Mouse (Mus musculus) CH12.LX (cell line): ENCODE measurements around the gene Ccdc130. TPM values are rescaled to one million over a fixed set of nuclear protein-coding genes. Genes with fewer than 3 reads are reported as not detected.

Experiments used
- DNase-seq: peaks from one replicate; pipeline ENCODE4 v3.0.0-alpha.2; 2013; ENCODE audit errors: extremely low read depth
- H3K27ac ChIP-seq: 2 replicates; pipeline ENCODE4 v1.5.1; 2012; ENCODE audit warnings: low read depth, mild to moderate bottlenecking, control low read depth, moderate library complexity; ENCODE audit not compliant: insufficient read depth
- H3K27me3 ChIP-seq: replicated peaks from 2 replicates; pipeline ENCODE3; 2012; ENCODE audit warnings: inconsistent platforms
- H3K36me3 ChIP-seq, 2 experiments: replicated peaks in 1 of 2; 2 replicates each; pipeline versions ENCODE3 to v1.6.1; 2012; ENCODE audit warnings: inconsistent platforms in 1 of 2, low read length in 1 of 2, mild to moderate bottlenecking in 1 of 2, mixed read lengths in 1 of 2, moderate library complexity in 1 of 2; ENCODE audit not compliant: control insufficient read depth in 1 of 2, insufficient read depth in 1 of 2
- H3K4me1 ChIP-seq, 2 experiments: 2 replicates each; pipeline ENCODE4 v1.6.1; 2012; ENCODE audit warnings: inconsistent platforms in 1 of 2, moderate library complexity in 1 of 2; ENCODE audit not compliant: insufficient read depth in 2 of 2, control insufficient read depth in 1 of 2
- H3K4me2 ChIP-seq: 2 replicates; pipeline ENCODE4 v1.6.1; 2012; ENCODE audit warnings: low read depth, mild to moderate bottlenecking, control low read depth; ENCODE audit not compliant: poor library complexity, insufficient read depth, severe bottlenecking
- H3K4me3 ChIP-seq, 3 experiments: fragments of 150-350 bp in 1 of 3; sonication (generic) in 1 of 3; replicated peaks in 1 of 3; 2 replicates each; pipeline versions ENCODE3 to v1.5.1; 2011 to 2012; ENCODE audit warnings: low read depth in 2 of 3, low read length in 2 of 3, mild to moderate bottlenecking in 2 of 3, moderate library complexity in 2 of 3, control low read depth in 1 of 3, improper control_type of control experiment in 1 of 3, inconsistent platforms in 1 of 3, mixed read lengths in 1 of 3; ENCODE audit not compliant: poor library complexity in 1 of 3
- H3K79me2 ChIP-seq: replicated peaks from 2 replicates; pipeline ENCODE4 v1.6.1; 2012; ENCODE audit warnings: mild to moderate bottlenecking, moderate library complexity; ENCODE audit not compliant: control insufficient read depth, poor library complexity, insufficient read depth, severe bottlenecking; ENCODE audit errors: extremely low read depth
- H3K9ac ChIP-seq: 2 replicates; pipeline ENCODE4 v1.6.1; 2012; ENCODE audit warnings: low read depth, mild to moderate bottlenecking, control low read depth, moderate library complexity; ENCODE audit not compliant: insufficient read depth
- H3K9me3 ChIP-seq: replicated peaks from 2 replicates; pipeline ENCODE3; 2012; ENCODE audit warnings: low read length, inconsistent platforms, mixed read lengths
- CHD1 ChIP-seq: IDR thresholded peaks from 2 replicates; pipeline ENCODE4 v1.6.1; 2012; ENCODE audit warnings: low read depth, low read length, improper control_type of control experiment, inconsistent platforms
- CHD2 ChIP-seq: IDR thresholded peaks from 2 replicates; pipeline ENCODE4 v1.6.1; 2011; ENCODE audit warnings: low read length, improper control_type of control experiment
- CTCF ChIP-seq, 2 experiments: IDR thresholded peaks in 1 of 2; conservative IDR thresholded peaks in 1 of 2; 2 replicates each; pipeline ENCODE4 v1.5.1; 2011 to 2012; ENCODE audit warnings: low read depth in 2 of 2, low read length in 2 of 2, improper control_type of control experiment in 1 of 2, inconsistent platforms in 1 of 2, mild to moderate bottlenecking in 1 of 2, moderate library complexity in 1 of 2
- E2F4 ChIP-seq: IDR thresholded peaks from 2 replicates; pipeline ENCODE4 v1.6.1; 2011; ENCODE audit warnings: low read depth, low read length, improper control_type of control experiment; ENCODE audit not compliant: insufficient replicate concordance
- ELF1 ChIP-seq: IDR thresholded peaks from 2 replicates; pipeline ENCODE4 v1.6.1; 2014; ENCODE audit warnings: low read depth, mild to moderate bottlenecking, inconsistent platforms, low read length, improper control_type of control experiment
- ETS1 ChIP-seq: conservative IDR thresholded peaks from 2 replicates; pipeline ENCODE4 v1.6.1; 2012; ENCODE audit warnings: low read depth, mild to moderate bottlenecking, inconsistent platforms, low read length, improper control_type of control experiment, moderate library complexity
- JUN ChIP-seq: IDR thresholded peaks from 2 replicates; pipeline ENCODE4 v1.6.1; 2011; ENCODE audit warnings: low read depth, mild to moderate bottlenecking, low read length, improper control_type of control experiment, moderate library complexity; ENCODE audit not compliant: insufficient read depth
- JUND ChIP-seq: conservative IDR thresholded peaks from 2 replicates; pipeline ENCODE4 v1.6.1; 2011; ENCODE audit warnings: low read depth, low read length, improper control_type of control experiment
- KAT2A ChIP-seq: IDR thresholded peaks from 2 replicates; pipeline ENCODE4 v1.6.1; 2012; ENCODE audit warnings: low read length, improper control_type of control experiment, inconsistent platforms; ENCODE audit not compliant: insufficient replicate concordance
- MAX ChIP-seq: IDR thresholded peaks from 2 replicates; pipeline ENCODE4 v1.6.1; 2011; ENCODE audit warnings: low read length, improper control_type of control experiment
- MEF2A ChIP-seq: IDR thresholded peaks from 2 replicates; pipeline ENCODE4 v1.6.1; 2014; ENCODE audit warnings: low read depth, mild to moderate bottlenecking, inconsistent platforms, low read length, improper control_type of control experiment, borderline replicate concordance
- MXI1 ChIP-seq: IDR thresholded peaks from 2 replicates; pipeline ENCODE4 v1.6.1; 2011; ENCODE audit warnings: mild to moderate bottlenecking, low read depth, low read length, improper control_type of control experiment
- NRF1 ChIP-seq: IDR thresholded peaks from 2 replicates; pipeline ENCODE4 v1.6.1; 2014; ENCODE audit warnings: low read depth, mild to moderate bottlenecking, inconsistent platforms, low read length, improper control_type of control experiment, moderate library complexity
- PAX5 ChIP-seq: IDR thresholded peaks from 2 replicates; pipeline ENCODE4 v1.6.1; 2012; ENCODE audit warnings: low read length, inconsistent platforms, mixed read lengths
- POLR2A ChIP-seq: IDR thresholded peaks from 2 replicates; pipeline ENCODE4 v1.6.1; 2011; ENCODE audit warnings: low read depth, mild to moderate bottlenecking, improper control_type of control experiment, low read length
- POLR2AphosphoS2 ChIP-seq: IDR thresholded peaks from 2 replicates; pipeline ENCODE4 v1.6.1; 2011; ENCODE audit warnings: low read depth, low read length, improper control_type of control experiment
- RAD21 ChIP-seq: IDR thresholded peaks from 2 replicates; pipeline ENCODE4 v1.6.1; 2011; ENCODE audit warnings: low read depth, mild to moderate bottlenecking, low read length, improper control_type of control experiment, moderate library complexity
- RCOR1 ChIP-seq: conservative IDR thresholded peaks from 2 replicates; pipeline ENCODE4 v1.6.1; 2012; ENCODE audit warnings: low read depth, mild to moderate bottlenecking, inconsistent platforms, low read length, improper control_type of control experiment
- SMC3 ChIP-seq: IDR thresholded peaks from 2 replicates; pipeline ENCODE4 v1.6.1; 2011; ENCODE audit warnings: low read depth, low read length, improper control_type of control experiment
- TBP ChIP-seq: conservative IDR thresholded peaks from 2 replicates; pipeline ENCODE4 v1.6.1; 2011; ENCODE audit warnings: low read depth, low read length, improper control_type of control experiment
- TCF12 ChIP-seq: IDR thresholded peaks from 2 replicates; pipeline ENCODE4 v1.6.1; 2014; ENCODE audit warnings: low read depth, mild to moderate bottlenecking, inconsistent platforms, low read length, improper control_type of control experiment
- UBTF ChIP-seq: IDR thresholded peaks from 2 replicates; pipeline ENCODE4 v1.6.1; 2012; ENCODE audit warnings: low read depth, mild to moderate bottlenecking, inconsistent platforms, low read length, improper control_type of control experiment, moderate library complexity
- ZC3H11A ChIP-seq: IDR thresholded peaks from 2 replicates; pipeline ENCODE4 v1.6.1; 2012; ENCODE audit warnings: low read depth, mild to moderate bottlenecking, inconsistent platforms, low read length, improper control_type of control experiment
- ZKSCAN1 ChIP-seq: IDR thresholded peaks from 2 replicates; pipeline ENCODE4 v1.6.1; 2012; ENCODE audit warnings: low read depth, inconsistent platforms, low read length, improper control_type of control experiment, borderline replicate concordance
- ZNF384 ChIP-seq: IDR thresholded peaks from 2 replicates; pipeline ENCODE4 v1.6.1; 2012; ENCODE audit warnings: low read depth, low read length, improper control_type of control experiment, inconsistent platforms
- dilution Hi-C: fragments of 300-500 bp; cut with MboI; formaldehyde crosslinking; loops from 2 replicates; pipeline ENCODE4 v1.14.3; 2020; ENCODE audit warnings: low sequenced_read_pairs; ENCODE audit not compliant: extremely low pct_unique_long_range_greater_than_20kb, extremely low pct_ligation_motif_present
- in situ Hi-C: fragments of 300-500 bp; cut with MboI; formaldehyde crosslinking; loops from 3 replicates; pipeline ENCODE4 v1.14.3; 2019; ENCODE audit warnings: low sequenced_read_pairs, low pct_ligation_motif_present, low pct_unique_long_range_greater_than_20kb, mixed read lengths
- polyA plus RNA-seq: library from polyadenylated mRNA; unstranded; fragments of >175 nt; gene quantifications from 2 replicates; pipeline ENCODE4 v1.2.1, GENCODE M21; 2012; ENCODE audit warnings: low read depth; ENCODE audit not compliant: insufficient read length
- total RNA-seq, 2 experiments: library from RNA; depleted of rRNA; stranded (reverse); fragments of 300-350 nt in 1 of 2; fragments of >200 nt in 1 of 2; gene quantifications; 2 replicates each; pipeline ENCODE4 v1.2.3; 2012 to 2014

Gene Ccdc130
- total and polyA plus RNA-seq, 3 experiments = 5.7 to 13.0 (median 7.8) TPM

- no peaks in the 10 kb centered on the region for H3K36me3 ChIP-seq
- in situ Hi-C loops (loop anchor here (5.0 kb wide), 1 partner anchor 71 kb away; no protein-coding TSS in a partner anchor), dilution Hi-C loops (no loop called here)
- no peak overlapping the region for H3K4me2 ChIP-seq
- no peaks in the 10 kb centered on the region for H3K79me2 ChIP-seq
- H3K4me1 ChIP-seq = no peaks in the 10 kb centered on the region
- TF ChIP-seq UBTF = no peak
- TF ChIP-seq NRF1 = no peak
- TF ChIP-seq MAX = no peak
- TF ChIP-seq POLR2A = no peak
- peak; percentile 92 for TF ChIP-seq SMC3
- no peak for TF ChIP-seq MXI1
- no peak for TF ChIP-seq JUND
- TF ChIP-seq CTCF (conservative IDR thresholded peaks at IDR 0.05 in 1 of 2, IDR thresholded peaks at IDR 0.05 in 1 of 2; ENCODE audit: low read depth in 2 of 2, low read length in 2 of 2) = peak; percentile 78 to 89
- no peak for TF ChIP-seq ZC3H11A
- TF ChIP-seq E2F4 = no peak
- no peak for TF ChIP-seq ETS1
- no peak for TF ChIP-seq MEF2A
- peak; percentile 69 for TF ChIP-seq RAD21
- TF ChIP-seq TBP = no peak
- no peak for TF ChIP-seq KAT2A
- no peak for TF ChIP-seq ELF1
- H3K9ac ChIP-seq = no peak overlapping the region
- peak; percentile 52 for DNase-seq
- H3K27me3 ChIP-seq = peaks cover 51% of the 10 kb centered on the region
- no peak overlapping the region for H3K4me3 ChIP-seq
- no peak overlapping the region for H3K27ac ChIP-seq
- no peaks in the 10 kb centered on the region for H3K9me3 ChIP-seq
Observed at GRCm38 (mm10) chr8:84291688-84292087, 21.5 kb upstream of the Ccdc130 start.

DNA sequence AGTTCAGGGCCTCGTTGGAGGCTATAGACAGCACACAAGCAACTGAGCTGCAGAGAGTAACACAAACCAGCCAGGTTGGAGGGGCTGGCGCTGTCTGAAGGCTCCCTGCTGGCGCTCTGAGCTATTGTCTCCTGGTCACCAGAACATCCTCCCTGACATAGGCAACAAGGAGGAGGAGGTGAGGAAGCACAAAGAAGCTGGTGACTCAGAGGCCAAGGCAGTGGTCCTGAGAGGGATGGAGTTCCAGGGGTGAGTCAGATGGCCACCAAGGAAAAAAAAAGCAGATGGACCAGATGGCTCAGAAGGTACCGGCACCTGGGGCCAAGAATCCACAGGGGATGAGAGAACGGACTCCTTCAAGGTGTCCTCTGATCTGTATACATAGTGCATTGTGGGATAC, 20.9 kb upstream of the Ccdc130 start:
- TF ChIP-seq RCOR1 = no peak
- no peak for TF ChIP-seq ELF1
- no peak for TF ChIP-seq CHD1
- no peak for TF ChIP-seq E2F4
- TF ChIP-seq ZNF384 = no peak
- no peak for TF ChIP-seq MAX
- no peak for TF ChIP-seq MEF2A
- no peak for TF ChIP-seq POLR2A
- TF ChIP-seq ZKSCAN1 = no peak
- no peak for TF ChIP-seq JUN
- no peak for TF ChIP-seq TCF12
- no peak for TF ChIP-seq ZC3H11A
- no peak for TF ChIP-seq SMC3
- no peak for TF ChIP-seq RAD21
- TF ChIP-seq TBP = no peak
- no peak for TF ChIP-seq POLR2AphosphoS2
- TF ChIP-seq KAT2A = no peak
- no peak for TF ChIP-seq CHD2
- TF ChIP-seq PAX5 = no peak
- TF ChIP-seq, all 38 proteins: peak for 0
- H3K27ac ChIP-seq = no peak overlapping the region
- no peaks in the 10 kb centered on the region for H3K4me1 ChIP-seq
- no peak overlapping the region for H3K4me2 ChIP-seq
- DNase-seq = no peak
- no peaks in the 10 kb centered on the region for H3K9me3 ChIP-seq
- H3K79me2 ChIP-seq = no peaks in the 10 kb centered on the region
- dilution Hi-C loops = no loop called here
- no peak overlapping the region for H3K9ac ChIP-seq
- in situ Hi-C loops = loop anchor here (5.0 kb wide), 1 partner anchor 71 kb away; no protein-coding TSS in a partner anchor
- H3K36me3 ChIP-seq = no peaks in the 10 kb centered on the region
- H3K4me3 ChIP-seq = no peak overlapping the region
- peaks cover 45% of the 10 kb centered on the region for H3K27me3 ChIP-seq
